Mouse (Mus musculus): Measurements from ENCODE around the gene Ccl25. TPM values are rescaled to one million over a fixed set of nuclear protein-coding genes. Genes with fewer than 3 reads are reported as not detected.
"Not testable (repeated sequence)": the region's sequence is repeated elsewhere in the genome, so short reads cannot be mapped to it uniquely, and the experiment has no call there.

Ccl25 gene
- polyA plus RNA-seq, 1 experiment from 2014 or later, result 22.8 TPM

DNA sequence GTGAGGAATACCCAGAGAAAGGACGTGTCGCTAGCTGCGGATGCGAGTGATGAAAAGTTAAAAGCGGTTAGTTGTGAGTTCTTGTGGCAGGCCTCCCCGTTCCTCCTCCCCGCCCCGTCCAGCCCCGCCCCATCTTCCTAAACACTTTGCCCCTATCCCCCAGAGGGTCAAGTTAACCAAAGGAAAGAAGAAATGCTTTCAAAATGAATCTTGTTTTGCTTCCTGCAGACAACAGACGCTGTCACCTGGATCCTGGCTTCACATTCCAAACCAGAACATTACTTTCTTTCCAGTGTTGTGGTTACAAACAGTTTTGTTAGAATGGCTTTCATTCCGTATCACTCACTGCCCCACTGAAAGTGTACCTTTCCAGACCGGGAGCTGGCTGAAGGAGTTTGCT lies 23.3 kb downstream of the Ccl25 start:
- no peaks in the 10 kb centered on the region for H3K27me3 ChIP-seq (replicated peaks)
- WGBS, result 43% methylated on average over 12 of the region's 12 CpGs
- no peak overlapping the region for H3K4me2 ChIP-seq (replicated peaks)
- H3K4me3 ChIP-seq, result no peak overlapping the region
- H3K9ac ChIP-seq, result no peak overlapping the region
- H3K36me3 ChIP-seq, result no peaks in the 10 kb centered on the region
- ATAC-seq (ENCODE audit: low FRiP score, low read depth), result no peak
- H3K27ac ChIP-seq, result no peak overlapping the region
- no peaks in the 10 kb centered on the region for H3K9me3 ChIP-seq
- no peaks in the 10 kb centered on the region for H3K4me1 ChIP-seq

DNA sequence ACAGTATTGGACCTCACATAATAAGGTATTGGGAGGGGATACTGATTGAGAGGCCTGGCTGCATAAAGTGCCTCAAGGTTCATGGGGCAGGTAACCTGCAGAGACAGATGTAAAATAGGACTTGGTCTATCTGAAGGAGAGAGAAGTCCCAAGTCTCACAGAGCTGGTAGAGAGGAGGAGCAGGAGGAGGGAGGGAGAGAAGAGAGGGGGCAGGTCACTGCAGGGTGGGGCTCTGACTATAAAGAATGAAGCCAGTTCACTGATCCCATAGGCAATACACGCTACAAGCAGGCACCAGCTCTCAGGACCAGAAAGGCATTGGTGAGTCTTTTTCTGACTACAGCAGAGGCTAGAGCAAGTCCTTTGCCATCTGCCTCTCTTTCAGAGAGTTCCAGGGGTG lies 24.3 kb downstream of the Ccl25 start:
- no peak overlapping the region for H3K9ac ChIP-seq
- no peak overlapping the region for H3K27ac ChIP-seq
- no peaks in the 10 kb centered on the region for H3K4me1 ChIP-seq
- H3K4me3 ChIP-seq, result no peak overlapping the region
- WGBS, result 74% methylated on average over 1 of the region's 1 CpGs
- no peak for ATAC-seq (ENCODE audit: low FRiP score, low read depth)
- no peaks in the 10 kb centered on the region for H3K27me3 ChIP-seq (replicated peaks)
- no peaks in the 10 kb centered on the region for H3K36me3 ChIP-seq
- H3K9me3 ChIP-seq, result no peaks in the 10 kb centered on the region
- no peak overlapping the region for H3K4me2 ChIP-seq (replicated peaks)

DNA sequence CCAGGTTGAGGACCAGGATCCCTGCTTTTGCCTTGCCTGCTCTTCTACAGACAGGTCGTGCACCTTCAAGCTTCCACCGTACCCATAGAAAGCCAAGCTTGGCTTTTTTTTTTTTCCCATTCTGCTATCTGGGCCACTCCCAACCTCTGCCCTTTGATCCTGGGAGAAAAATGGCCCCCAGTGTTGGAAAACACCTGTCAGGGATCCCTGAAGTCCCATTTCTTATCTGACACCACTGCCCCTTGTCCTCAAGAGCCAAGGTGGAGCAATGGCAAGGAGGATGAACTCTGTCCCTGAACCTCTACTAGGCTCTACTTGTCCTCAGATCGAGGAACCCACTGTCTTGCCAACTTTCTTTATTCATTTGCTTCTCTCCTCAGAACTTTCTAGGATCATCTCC lies 25.6 kb downstream of the Ccl25 start:
- Histone ChIP-seq H3K27me3 (replicated peaks) (no peaks in the 10 kb centered on the region), H3K36me3 (no peaks in the 10 kb centered on the region), H3K9ac (no peak overlapping the region), H3K9me3 (no peaks in the 10 kb centered on the region), H3K4me1 (no peaks in the 10 kb centered on the region), H3K4me2 (replicated peaks) (no peak overlapping the region), H3K27ac (no peak overlapping the region), H3K4me3 (no peak overlapping the region)
- WGBS, result 84% methylated on average over 3 of the region's 3 CpGs
- no peak for ATAC-seq (ENCODE audit: low FRiP score, low read depth)

DNA sequence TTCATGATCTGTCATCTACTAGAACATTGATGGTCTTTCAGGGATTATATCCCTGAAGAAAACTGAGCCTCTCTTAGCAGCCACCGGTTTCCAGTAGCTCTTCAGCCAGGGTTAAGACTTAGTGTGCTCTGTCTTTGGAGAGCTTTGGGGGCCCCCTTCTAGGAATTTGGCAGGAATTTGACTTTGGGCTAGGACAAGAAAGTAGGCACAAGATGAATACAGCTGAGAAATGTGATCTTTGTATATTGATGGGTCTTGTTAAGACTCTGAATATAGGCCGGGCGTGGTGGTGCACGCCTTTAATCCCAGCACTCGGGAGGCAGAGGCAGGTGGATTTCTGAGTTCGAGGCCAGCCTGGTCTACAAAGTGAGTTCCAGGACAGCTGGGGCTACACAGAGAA lies 27.6 kb downstream of the Ccl25 start:
- H3K4me3 ChIP-seq; H3K9ac ChIP-seq; ATAC-seq (ENCODE audit: low FRiP score, low read depth); H3K36me3 ChIP-seq; H3K27ac ChIP-seq; H3K9me3 ChIP-seq; H3K27me3 ChIP-seq (replicated peaks); H3K4me2 ChIP-seq (replicated peaks); H3K4me1 ChIP-seq: not testable (repeated sequence)
- WGBS, result 94% methylated on average over 6 of the region's 6 CpGs

DNA sequence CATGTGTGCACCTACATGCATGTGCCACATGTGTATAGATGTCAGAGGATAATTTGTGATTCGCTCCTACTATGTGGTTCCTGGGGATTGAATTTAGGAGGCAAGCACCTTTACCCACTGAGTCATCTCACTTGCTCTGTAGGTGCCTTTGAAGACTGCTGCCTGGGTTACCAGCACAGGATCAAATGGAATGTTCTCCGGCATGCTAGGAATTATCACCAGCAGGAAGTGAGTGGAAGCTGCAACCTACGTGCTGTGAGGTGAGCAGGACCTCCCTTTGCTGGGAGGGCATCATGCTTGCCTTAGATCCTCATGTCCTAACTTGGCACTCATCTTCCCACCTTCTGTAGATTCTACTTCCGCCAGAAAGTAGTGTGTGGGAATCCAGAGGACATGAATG lies 28.7 kb downstream of the Ccl25 start:
- Histone ChIP-seq H3K36me3 (no peaks in the 10 kb centered on the region), H3K4me2 (replicated peaks) (no peak overlapping the region), H3K27ac (no peak overlapping the region), H3K4me3 (no peak overlapping the region), H3K9me3 (no peaks in the 10 kb centered on the region), H3K4me1 (no peaks in the 10 kb centered on the region), H3K9ac (no peak overlapping the region), H3K27me3 (replicated peaks) (no peaks in the 10 kb centered on the region)
- 84% methylated on average over 4 of the region's 4 CpGs for WGBS
- ATAC-seq (ENCODE audit: low FRiP score, low read depth), result no peak

DNA sequence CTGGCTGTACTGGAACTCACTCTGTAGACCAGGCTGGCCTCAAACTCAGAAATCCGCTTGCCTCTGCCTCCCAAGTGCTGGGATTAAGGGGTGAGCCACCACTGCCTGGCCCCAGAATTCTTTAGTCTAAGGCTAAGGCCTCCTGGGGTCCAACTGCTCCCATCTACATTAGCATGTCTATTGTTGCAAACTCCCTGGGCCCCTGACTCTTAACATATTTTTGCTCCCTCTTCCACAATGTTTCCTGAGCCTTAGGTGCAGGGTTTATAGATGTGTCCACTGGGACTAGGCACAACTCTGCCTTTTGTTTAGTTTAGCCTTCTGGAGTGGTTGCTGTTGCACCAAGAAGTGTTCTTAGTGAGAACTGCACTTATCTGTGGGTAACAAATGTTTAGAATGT lies 29.5 kb downstream of the Ccl25 start:
- Histone ChIP-seq H3K9ac (no peak overlapping the region), H3K4me1 (no peaks in the 10 kb centered on the region), H3K4me2 (replicated peaks) (no peak overlapping the region), H3K4me3 (no peak overlapping the region), H3K36me3 (no peaks in the 10 kb centered on the region), H3K27ac (no peak overlapping the region), H3K27me3 (replicated peaks) (no peaks in the 10 kb centered on the region), H3K9me3 (no peaks in the 10 kb centered on the region)
- WGBS, result 89% methylated on average over 1 of the region's 1 CpGs
- no peak for ATAC-seq (ENCODE audit: low FRiP score, low read depth)

DNA sequence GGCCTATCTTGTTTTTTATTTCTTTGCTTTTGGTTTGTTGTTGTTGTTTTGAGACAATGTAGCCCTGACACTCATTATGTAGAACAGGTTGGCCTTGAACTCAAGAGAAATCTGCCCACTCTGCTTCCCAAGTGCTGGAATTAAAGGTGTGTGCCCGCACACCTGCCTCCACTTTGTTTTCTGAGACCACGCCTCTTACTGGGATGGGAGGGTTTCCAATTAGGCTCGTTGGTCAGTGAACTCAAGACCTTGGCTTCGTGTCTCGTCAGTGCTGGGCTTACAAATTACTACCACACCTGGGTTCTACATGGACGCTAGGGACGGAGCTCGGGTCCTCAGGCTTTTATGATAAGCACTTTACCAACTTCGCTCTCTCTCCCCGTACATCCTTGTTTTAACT lies 30.4 kb downstream of the Ccl25 start:
- ATAC-seq (ENCODE audit: low FRiP score, low read depth), result no peak
- Histone ChIP-seq H3K4me1 (no peaks in the 10 kb centered on the region), H3K9ac (no peak overlapping the region), H3K27ac (no peak overlapping the region), H3K27me3 (replicated peaks) (no peaks in the 10 kb centered on the region), H3K4me3 (no peak overlapping the region), H3K9me3 (no peaks in the 10 kb centered on the region), H3K4me2 (replicated peaks) (no peak overlapping the region), H3K36me3 (no peaks in the 10 kb centered on the region)
- 90% methylated on average over 10 of the region's 10 CpGs for WGBS

DNA sequence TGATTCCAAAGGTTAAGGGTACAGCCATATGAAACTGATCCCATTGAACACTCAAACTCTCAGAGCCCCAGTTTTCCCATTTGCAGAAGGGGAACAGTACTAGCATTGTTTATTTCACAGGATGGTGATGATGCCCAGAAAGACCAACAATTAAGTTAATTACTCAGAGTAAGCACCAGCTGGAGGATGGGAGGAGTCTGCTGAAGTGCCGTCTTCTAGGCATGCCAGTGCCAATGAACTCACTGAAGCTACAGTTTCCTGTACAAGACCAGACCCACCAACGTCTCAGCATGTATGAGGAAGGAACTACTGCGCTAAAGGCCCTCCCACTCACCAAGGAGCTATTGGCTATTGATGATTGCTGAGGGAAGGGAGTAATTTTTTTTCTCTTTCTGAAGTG lies 34.4 kb downstream of the Ccl25 start:
- Histone ChIP-seq H3K4me2 (replicated peaks) (no peak overlapping the region), H3K27me3 (replicated peaks) (no peaks in the 10 kb centered on the region), H3K9ac (no peak overlapping the region), H3K27ac (no peak overlapping the region), H3K4me3 (no peak overlapping the region), H3K36me3 (no peaks in the 10 kb centered on the region), H3K4me1 (no peaks in the 10 kb centered on the region), H3K9me3 (no peaks in the 10 kb centered on the region)
- WGBS, result 70% methylated on average over 3 of the region's 3 CpGs
- ATAC-seq (ENCODE audit: low FRiP score, low read depth), result no peak

DNA sequence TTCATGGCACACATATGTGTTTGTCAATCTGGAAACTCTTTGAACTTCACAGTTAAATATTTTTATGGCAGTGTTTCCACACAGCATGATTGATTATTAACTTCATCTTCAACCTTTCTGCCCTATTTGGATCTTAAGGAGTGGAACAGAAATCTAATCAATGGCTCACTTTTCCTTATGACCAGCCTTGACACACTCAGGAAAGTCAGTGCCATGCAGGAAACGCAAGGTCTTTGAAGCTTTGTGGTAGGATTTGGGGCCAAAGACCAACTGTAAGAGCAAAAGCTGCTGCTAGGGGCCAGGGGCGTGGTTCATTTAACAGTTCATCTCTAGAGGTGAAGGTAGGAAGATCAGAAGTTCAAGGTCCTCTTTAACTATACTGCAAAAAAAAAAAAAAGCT lies 35.9 kb downstream of the Ccl25 start:
- Histone ChIP-seq H3K27ac (no peak overlapping the region), H3K4me1 (no peaks in the 10 kb centered on the region), H3K36me3 (no peaks in the 10 kb centered on the region), H3K4me3 (no peak overlapping the region), H3K27me3 (replicated peaks) (no peaks in the 10 kb centered on the region), H3K9me3 (no peaks in the 10 kb centered on the region), H3K4me2 (replicated peaks) (no peak overlapping the region), H3K9ac (no peak overlapping the region)
- ATAC-seq (ENCODE audit: low FRiP score, low read depth), result no peak
- 85% methylated on average over 2 of the region's 2 CpGs for WGBS

DNA sequence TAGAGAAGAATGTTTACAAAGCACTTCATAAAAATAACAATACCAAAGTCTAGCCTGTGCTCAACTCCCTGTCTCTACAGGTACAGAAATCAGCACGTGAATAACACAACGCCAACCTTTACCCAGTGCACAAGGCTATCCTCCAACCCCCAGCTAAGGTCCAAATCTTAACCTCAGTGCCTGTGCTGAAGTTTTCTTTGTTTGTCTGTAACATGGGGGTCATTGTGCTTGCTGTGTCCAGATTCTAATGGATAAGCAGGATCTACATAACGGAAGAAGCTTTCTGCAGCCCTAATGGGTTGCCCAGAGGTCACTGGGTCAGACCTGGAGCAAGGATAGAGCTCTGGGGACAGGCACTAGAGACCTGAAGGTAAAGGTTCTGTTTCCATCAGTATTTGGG lies 41.2 kb downstream of the Ccl25 start:
- Histone ChIP-seq H3K4me1 (no peaks in the 10 kb centered on the region), H3K27ac (no peak overlapping the region), H3K9me3 (peaks cover 6% of the 10 kb centered on the region; the same call in 1 of the 2 replicates), H3K27me3 (replicated peaks) (no peaks in the 10 kb centered on the region), H3K4me2 (replicated peaks) (no peak overlapping the region), H3K36me3 (no peaks in the 10 kb centered on the region), H3K4me3 (no peak overlapping the region), H3K9ac (no peak overlapping the region)
- WGBS, result 88% methylated on average over 3 of the region's 3 CpGs
- ATAC-seq (ENCODE audit: low FRiP score, low read depth), result no peak

DNA sequence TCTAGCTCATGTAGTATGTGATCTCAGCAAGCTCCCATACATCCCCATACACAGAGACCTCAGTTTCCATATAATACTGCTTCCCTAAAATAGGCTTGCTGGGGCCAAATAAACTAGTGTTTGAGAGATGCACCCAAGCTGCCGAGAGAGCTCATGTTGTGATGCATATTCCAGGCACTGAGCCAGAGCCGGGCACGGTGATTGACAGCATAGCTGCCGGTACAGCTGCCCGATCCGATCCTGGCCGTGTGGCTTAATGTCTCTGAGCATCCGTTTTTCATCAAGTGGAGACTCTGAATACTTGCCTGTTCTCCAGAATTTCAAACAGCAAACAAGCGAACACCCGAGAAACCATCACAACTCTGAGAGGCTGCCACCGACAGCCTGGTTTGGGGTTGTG lies 42.8 kb downstream of the Ccl25 start:
- Histone ChIP-seq H3K4me1 (no peaks in the 10 kb centered on the region), H3K27ac (no peak overlapping the region), H3K9me3 (peaks cover 6% of the 10 kb centered on the region; the same call in 1 of the 2 replicates), H3K36me3 (no peaks in the 10 kb centered on the region), H3K27me3 (replicated peaks) (no peaks in the 10 kb centered on the region), H3K4me3 (no peak overlapping the region), H3K4me2 (replicated peaks) (no peak overlapping the region), H3K9ac (no peak overlapping the region)
- ATAC-seq (ENCODE audit: low FRiP score, low read depth), result no peak
- WGBS, result 90% methylated on average over 11 of the region's 11 CpGs

DNA sequence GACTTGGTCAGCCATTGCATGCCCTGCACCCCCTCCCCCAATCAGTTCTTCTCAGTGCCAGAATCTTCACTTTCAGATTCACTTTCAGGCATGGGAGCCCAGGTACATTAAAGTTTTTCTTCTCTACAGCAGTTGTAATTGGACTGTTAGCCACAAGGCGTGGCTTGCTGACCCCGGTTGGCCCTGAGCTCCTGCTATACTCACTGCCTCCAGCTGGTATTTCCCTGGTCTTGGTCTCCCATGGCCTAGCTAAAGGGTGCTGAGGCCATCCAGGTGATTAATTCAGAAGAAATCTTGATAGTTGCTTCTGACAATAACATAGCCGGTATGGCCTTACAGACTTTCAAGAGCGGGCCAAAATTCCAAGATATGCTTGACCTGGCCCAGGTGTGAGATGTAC lies 43.5 kb downstream of the Ccl25 start:
- Histone ChIP-seq H3K36me3 (no peaks in the 10 kb centered on the region), H3K4me3 (no peak overlapping the region), H3K27ac (no peak overlapping the region), H3K27me3 (replicated peaks) (no peaks in the 10 kb centered on the region), H3K4me2 (replicated peaks) (no peak overlapping the region), H3K9me3 (peaks cover 6% of the 10 kb centered on the region; the same call in 1 of the 2 replicates), H3K9ac (no peak overlapping the region), H3K4me1 (no peaks in the 10 kb centered on the region)
- WGBS, result 92% methylated on average over 4 of the region's 4 CpGs
- ATAC-seq (ENCODE audit: low FRiP score, low read depth), result no peak

DNA sequence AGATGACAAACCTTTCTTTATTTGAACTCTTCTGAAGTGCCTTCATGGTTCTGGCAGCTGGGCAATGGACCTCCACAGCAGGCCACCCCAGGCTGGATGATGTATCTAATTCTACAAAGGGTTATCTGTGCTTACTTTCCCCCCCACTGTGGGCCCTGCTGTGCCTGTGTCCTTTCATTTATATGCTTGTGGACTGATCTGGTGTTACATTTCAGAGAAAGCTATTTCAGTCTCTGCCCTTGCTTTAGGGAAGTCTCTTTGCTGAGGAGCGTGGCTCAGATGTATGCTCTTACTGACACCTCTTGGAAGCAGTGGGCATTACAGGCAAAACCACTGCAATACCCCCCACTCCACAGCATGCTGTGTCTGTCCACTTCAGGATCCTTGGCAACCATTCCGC lies 45.1 kb downstream of the Ccl25 start:
- WGBS, result 31% methylated on average over 2 of the region's 2 CpGs
- no peaks in the 10 kb centered on the region for H3K27me3 ChIP-seq (replicated peaks)
- H3K4me2 ChIP-seq (replicated peaks), result no peak overlapping the region

More for the DNA sequence above, 45.1 kb downstream of the Ccl25 start:
- no peak overlapping the region for H3K9ac ChIP-seq
- ATAC-seq (ENCODE audit: low FRiP score, low read depth), result no peak
- H3K36me3 ChIP-seq, result no peaks in the 10 kb centered on the region
- H3K27ac ChIP-seq, result no peak overlapping the region
- H3K4me3 ChIP-seq, result no peak overlapping the region
- no peaks in the 10 kb centered on the region for H3K4me1 ChIP-seq
- peaks cover 6% of the 10 kb centered on the region; the same call in 1 of the 2 replicates for H3K9me3 ChIP-seq
